Comparison of ENCODE assay signal across 14 mouse cellular contexts in genomic region chr16:97953300-97953699, GRCm38 (mm10).
"Had no signal": no experiment of that assay in that cellular context is flagged by ENCODE, and none has a peak within 500 bp of the region (broad histone marks: within the 10 kb centered on the region; RNA-seq: fewer than 3 reads in every experiment).

No protein-coding gene starts in this region.

- H3K9ac ChIP-seq: limb, embryonic 12.5 days; lung, embryonic 15.5 days; midbrain, embryonic 15.5 days; neural tube, embryonic 12.5 days had no signal

- H3K9me3 ChIP-seq: limb, embryonic 12.5 days; lung, embryonic 15.5 days; midbrain, embryonic 15.5 days; neural tube, embryonic 12.5 days had no signal

- H3K4me2 ChIP-seq: limb, embryonic 12.5 days; lung, embryonic 15.5 days; midbrain, embryonic 11.5 days; midbrain, embryonic 15.5 days; neural tube, embryonic 12.5 days had no signal

- H3K27ac ChIP-seq: layer of hippocampus, adult 2 months; limb, embryonic 12.5 days; lung, embryonic 15.5 days; midbrain, embryonic 15.5 days; neural tube, embryonic 12.5 days had no signal

- ATAC-seq: intestine, postnatal 0 days; midbrain, embryonic 15.5 days had no signal

- H3K4me1 ChIP-seq: lung, embryonic 15.5 days; midbrain, embryonic 15.5 days; neural tube, embryonic 12.5 days had no signal

- DNase-seq: kidney, adult 9 months; kidney, postnatal 10 days; kidney, postnatal 4 days; lung, postnatal 14 days; retina, postnatal 1 day; right cerebral cortex, postnatal 4 days; thymus, postnatal 4 days had no signal

- H3K27me3 ChIP-seq: limb, embryonic 12.5 days; lung, embryonic 15.5 days; midbrain, embryonic 15.5 days; neural tube, embryonic 12.5 days had no signal

- H3K4me3 ChIP-seq: layer of hippocampus, adult 2 months; limb, embryonic 12.5 days; lung, embryonic 15.5 days; midbrain, embryonic 15.5 days; neural tube, embryonic 12.5 days had no signal
